Mouse (Mus musculus) hindbrain, embryonic 13.5 days (tissue): ENCODE data around the gene Tas2r137. TPM values are rescaled to one million over a fixed set of nuclear protein-coding genes. Genes with fewer than 3 reads are reported as not detected.

Experiments used
- ATAC-seq: fragments of 200-750 bp; cut with Nextera tagmentation; 2 replicates; pipeline ENCODE4 v1.8.0; 2017; ENCODE audit warnings: moderate TSS enrichment; ENCODE audit not compliant: low FRiP score
- H3K27ac ChIP-seq: fragments of 300-500 bp; sonication (generic); 2 replicates; pipeline ENCODE4 v1.5.1; 2015; ENCODE audit warnings: inconsistent platforms, mild to moderate bottlenecking, moderate library complexity
- H3K27me3 ChIP-seq: fragments of 300-500 bp; sonication (generic); 2 replicates; pipeline ENCODE4 v1.6.1; 2015; ENCODE audit warnings: mild to moderate bottlenecking, inconsistent platforms
- H3K36me3 ChIP-seq: fragments of 300-500 bp; sonication (generic); 2 replicates; pipeline ENCODE4 v1.6.1; 2015; ENCODE audit warnings: mild to moderate bottlenecking, inconsistent platforms
- H3K4me1 ChIP-seq: fragments of 300-500 bp; sonication (generic); replicated peaks from 2 replicates; pipeline ENCODE4 v1.6.1; 2015; ENCODE audit warnings: inconsistent platforms
- H3K4me2 ChIP-seq: fragments of 300-500 bp; sonication (generic); 2 replicates; pipeline ENCODE4 v1.6.1; 2015; ENCODE audit warnings: inconsistent platforms, mild to moderate bottlenecking, moderate library complexity
- H3K4me3 ChIP-seq: fragments of 300-500 bp; sonication (generic); 2 replicates; pipeline ENCODE4 v1.5.1; 2015; ENCODE audit warnings: mild to moderate bottlenecking, inconsistent platforms
- H3K9ac ChIP-seq: fragments of 300-500 bp; sonication (generic); 2 replicates; pipeline ENCODE4 v1.6.1; 2015; ENCODE audit warnings: mild to moderate bottlenecking, inconsistent platforms
- H3K9me3 ChIP-seq: fragments of 300-500 bp; sonication (generic); 2 replicates; pipeline ENCODE4 v1.6.1; 2016; ENCODE audit warnings: inconsistent platforms
- WGBS: fragments of 180-500 bp; shearing (Covaris S2); methylation state at CpG from one replicate; pipeline ENCODE4 v1.1.7; 2015; 5-methylcytosine and 5-hydroxymethylcytosine counted together
- polyA plus RNA-seq: library from polyadenylated mRNA; unstranded; fragments of >200 nt; fragmentation: Nextera tagmentation; extraction: Ambion mirVana; gene quantifications from 2 replicates; pipeline ENCODE4 v1.2.1, GENCODE M21; 2015

Gene Tas2r137
- polyA plus RNA-seq, 1 experiment from 2014 or later: not detected

- Histone ChIP-seq H3K9ac (no peak within 1 kb of the TSS), H3K9me3 (no peaks in the 10 kb centered on the region), H3K4me2 (no peak within 1 kb of the TSS), H3K27ac (no peak within 1 kb of the TSS), H3K27me3 (no peaks in the 10 kb centered on the region), H3K4me3 (no peak within 1 kb of the TSS), H3K4me1 (no peaks in the 10 kb centered on the region), H3K36me3 (no peaks in the 10 kb centered on the region)
- WGBS: 88% methylated on average over 3 of the region's 3 CpGs
- no peak for ATAC-seq
These were observed 2.2 kb downstream of the Tas2r137 start, which contains the start of gene Tas2r108 for GRCm38 (mm10) chr6:40493229-40493628. TSS of gene Tas2r108 (plus strand) at chr6:40493529.

GRCm38 (mm10) chr6:40519408-40519807 is 28.4 kb downstream of the Tas2r137 start, which contains the start of gene Prss37:
TSS of gene Prss37 (minus strand) at chr6:40519508.
- Histone ChIP-seq H3K4me2 (no peak within 1 kb of the TSS), H3K27me3 (no peaks in the 10 kb centered on the region), H3K36me3 (no peaks in the 10 kb centered on the region), H3K4me3 (no peak within 1 kb of the TSS), H3K27ac (no peak within 1 kb of the TSS), H3K4me1 (no peaks in the 10 kb centered on the region), H3K9me3 (no peaks in the 10 kb centered on the region), H3K9ac (no peak within 1 kb of the TSS)
- ATAC-seq: no peak
- 66% methylated on average over 1 of the region's 1 CpGs for WGBS

Other genes starting within 250 kb of the Tas2r137 start
- gene Agk, start 166.1 kb upstream of the Tas2r137 start, polyA plus RNA-seq: 40.4 and 41.8 TPM in 2 replicates
- gene E330009J07Rik, start 55.1 kb upstream of the Tas2r137 start, polyA plus RNA-seq: 14.4 and 19.1 TPM in 2 replicates
- 0.18 and 0.25 TPM in 2 replicates for gene Wee2, start 52.1 kb upstream of the Tas2r137 start, polyA plus RNA-seq
- 126 and 132 TPM in 2 replicates for gene Ssbp1, start 19.9 kb upstream of the Tas2r137 start, polyA plus RNA-seq
- gene Tas2r108, start 2.3 kb downstream of the Tas2r137 start, polyA plus RNA-seq: not detected in 2 replicates
- not detected in 2 replicates for gene Prss37, start 28.3 kb downstream of the Tas2r137 start, polyA plus RNA-seq
- 0.12 TPM in 2 replicates for gene Olfr461, start 63.8 kb downstream of the Tas2r137 start, polyA plus RNA-seq
- gene Olfr460, start 78.3 kb downstream of the Tas2r137 start, polyA plus RNA-seq: not detected in 2 replicates
- 0.66 and 1.6 TPM in 2 replicates for gene Clec5a, start 94.6 kb downstream of the Tas2r137 start, polyA plus RNA-seq
- not detected in 2 replicates for gene Tas2r138, start 122.1 kb downstream of the Tas2r137 start, polyA plus RNA-seq
- gene Mgam, start 137.6 kb downstream of the Tas2r137 start, polyA plus RNA-seq: 0.05 TPM in 1 of 2 replicates, not detected in the other